Mouse (Mus musculus) mammary gland, adult 2 months (tissue): Measurements from ENCODE around the gene Ap4b1. TPM values are rescaled to one million over a fixed set of nuclear protein-coding genes. Genes with fewer than 3 reads are reported as not detected.

ENCODE experiments used
- polyA plus RNA-seq: library from polyadenylated mRNA; depleted of rRNA; stranded (reverse); fragments of >200 nt; gene quantifications from 2 replicates; pipeline ENCODE4 v1.2.3, GENCODE M21; 2012; ENCODE audit warnings: low replicate concordance; rRNA removed

The Ap4b1 gene
- polyA plus RNA-seq: 10.9 and 23.3 TPM in 2 replicates

GRCm38 (mm10) chr3:103808891-103809798 lies at the start of gene Ap4b1, which contains the start of the genes Dclre1b and Gm43064:
Gene Ap4b1, plus strand, starts transcription at chr3:103809520.
Gene Dclre1b, minus strand, starts transcription at chr3:103809444.
Gene Gm43064, plus strand, starts transcription at chr3:103809573.

DNA sequence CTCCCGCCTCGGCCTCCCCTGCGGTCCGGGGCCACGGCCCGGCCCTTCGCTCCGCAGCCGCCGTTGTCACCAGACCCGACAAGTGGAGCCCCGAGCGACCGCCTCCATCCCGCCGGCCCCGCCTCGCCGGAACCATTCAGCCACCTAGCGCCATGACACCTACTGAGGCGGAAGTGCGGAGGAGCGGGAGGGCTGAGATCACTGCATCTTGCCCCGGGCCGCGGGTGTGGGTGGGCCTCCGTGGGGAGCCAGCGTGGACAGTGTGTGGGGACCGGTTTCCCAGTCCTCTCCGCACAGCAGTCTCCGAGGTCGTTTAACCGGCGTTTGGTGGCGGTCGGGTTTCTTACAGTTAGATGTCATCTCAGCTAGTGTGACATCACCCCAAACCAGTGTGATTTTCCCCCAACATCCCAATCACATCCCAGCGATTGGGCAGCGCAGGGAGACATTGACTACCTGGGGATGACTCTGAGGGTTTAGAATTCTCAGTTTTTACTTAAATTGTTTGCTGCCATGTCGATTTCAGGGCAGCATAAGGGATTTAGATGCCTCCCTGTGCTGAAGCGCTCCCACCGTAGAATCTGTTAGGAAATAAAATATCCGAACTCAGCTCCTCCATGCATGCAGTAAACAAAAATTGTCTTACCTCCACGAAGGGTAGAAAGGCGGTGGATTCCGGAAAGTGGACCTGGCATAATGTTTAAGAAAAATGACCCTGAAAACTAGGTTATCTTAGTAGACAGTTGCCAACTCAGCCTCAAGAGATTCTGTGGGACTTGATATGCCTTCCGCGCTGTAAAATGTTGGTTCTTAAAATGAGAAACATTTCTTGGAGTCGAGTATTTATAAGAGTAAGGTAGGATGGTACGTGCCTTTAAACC lies 17.9 kb upstream of the Ap4b1 start, which contains the start of gene Hipk1:
Gene Hipk1, minus strand, starts transcription at position 334 of the 881 bp plus-strand sequence.

GRCm38 (mm10) chr3:103832426-103832825 lies 23.1 kb downstream of the Ap4b1 start, which contains the start of gene Bcl2l15:
Gene Bcl2l15, plus strand, starts transcription at chr3:103832601.

GRCm38 (mm10) chr3:103858881-103859801 lies 49.8 kb downstream of the Ap4b1 start, which contains the start of gene Ptpn22:
Gene Ptpn22, plus strand, starts transcription at chr3:103859795.

Other genes with a start within 250 kb of the Ap4b1 start
- 0.18 TPM in 1 of 2 replicates, not detected in the other for gene Syt6, start 234.3 kb upstream of the Ap4b1 start, polyA plus RNA-seq
- 0.07 TPM in 1 of 2 replicates, not detected in the other for gene Atg4a-ps, start 163.5 kb upstream of the Ap4b1 start, polyA plus RNA-seq
- gene Olfml3, start 71.5 kb upstream of the Ap4b1 start, polyA plus RNA-seq: 10.8 and 17.0 TPM in 2 replicates
- not detected in 2 replicates for gene Gm10964, start 70.2 kb upstream of the Ap4b1 start, polyA plus RNA-seq
- 81.0 and 97.1 TPM in 2 replicates for gene Hipk1, start 18.0 kb upstream of the Ap4b1 start, polyA plus RNA-seq
- 16.3 and 19.2 TPM in 2 replicates for gene Dclre1b, start 76 bp upstream of the Ap4b1 start, polyA plus RNA-seq
- 0.13 TPM in 1 of 2 replicates, not detected in the other for gene Gm43064, start 53 bp downstream of the Ap4b1 start, polyA plus RNA-seq
- gene Bcl2l15, start 23.1 kb downstream of the Ap4b1 start, polyA plus RNA-seq: not detected in 2 replicates
- 12.0 and 16.0 TPM in 2 replicates for gene Ptpn22, start 50.3 kb downstream of the Ap4b1 start, polyA plus RNA-seq
- gene Rsbn1, start 104.6 kb downstream of the Ap4b1 start, polyA plus RNA-seq: 3.2 and 6.5 TPM in 2 replicates
- gene Phtf1, start 158.6 kb downstream of the Ap4b1 start, polyA plus RNA-seq: 4.4 and 8.3 TPM in 2 replicates